Mouse (Mus musculus): ENCODE measurements around the gene AC129217.1.

DNA sequence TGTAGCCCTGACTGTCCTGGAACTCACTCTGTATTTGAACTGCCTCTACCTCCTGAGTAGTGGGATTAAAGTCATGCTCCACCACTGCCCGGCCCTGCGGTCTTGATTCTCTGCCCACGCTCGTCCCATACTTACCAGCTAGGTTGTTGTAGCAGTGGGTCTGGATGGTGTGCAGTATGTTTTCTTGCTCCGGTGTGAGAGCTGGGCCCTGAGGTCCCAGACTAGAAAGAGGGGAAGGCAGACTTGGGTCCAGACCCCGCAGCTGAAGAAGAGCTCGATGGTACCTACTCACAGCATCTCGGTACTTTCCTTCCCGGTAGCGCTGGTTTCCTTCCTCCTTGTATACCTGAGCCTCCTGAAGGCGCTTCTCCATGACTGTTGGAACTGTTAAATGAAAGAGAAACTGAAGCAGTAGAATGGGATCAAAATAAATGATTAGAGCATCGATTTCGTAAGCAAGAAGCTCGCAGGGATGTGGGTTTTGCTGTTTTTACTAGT, 11.2 kb upstream of the AC129217.1 start:
- TF ChIP-seq POLR2A (IDR thresholded peaks at IDR 0.05; ENCODE audit: insufficient read depth, low read depth, low read length) (no peak), CTCF (IDR thresholded peaks at IDR 0.05; ENCODE audit: insufficient read depth, low read depth, low read length) (no peak)

Measured in olfactory bulb, adult 2 months (tissue).